Mouse (Mus musculus): ENCODE measurements around the gene Thumpd3.

- TF ChIP-seq POLR2A (IDR thresholded peaks at IDR 0.05; ENCODE audit: low read depth, low read length) (no peak), CTCF (IDR thresholded peaks at IDR 0.05; ENCODE audit: extremely low read depth, insufficient read length, insufficient replicate concordance, low read depth, low read length) (no peak)
Observed at GRCm38 (mm10) chr6:113029006-113029405, 17.0 kb upstream of the Thumpd3 start.
